Mouse (Mus musculus) heart, adult 2 months (tissue): ENCODE measurements around the gene Setd1b. TPM values are rescaled to one million over a fixed set of nuclear protein-coding genes. Genes with fewer than 3 reads are reported as not detected.
A peak's percentile ranks its signal among the peaks of the same experiment; 100 is the strongest.

Experiments used
- DNase-seq, 2 experiments: peaks; one replicate each; pipeline ENCODE4 v3.0.0; 2021
- H3K27ac ChIP-seq: fragments of 200-600 bp; 2 replicates; pipeline ENCODE4 v1.8.1; 2022
- H3K27me3 ChIP-seq: fragments of 200-500 bp; 2 replicates; pipeline ENCODE4 v1.6.1; 2012; ENCODE audit warnings: mild to moderate bottlenecking, low read length, inconsistent platforms, mixed read lengths; ENCODE audit not compliant: control insufficient read depth, insufficient read depth
- H3K36me3 ChIP-seq: fragments of 200-500 bp; 2 replicates; pipeline ENCODE4 v1.6.1; 2012; ENCODE audit warnings: low read length, inconsistent platforms; ENCODE audit not compliant: control insufficient read depth, insufficient read depth
- H3K4me1 ChIP-seq: fragments of 200-500 bp; 2 replicates; pipeline ENCODE4 v1.6.1; 2011; ENCODE audit warnings: low read length; ENCODE audit not compliant: control insufficient read depth, insufficient read depth
- H3K4me3 ChIP-seq: fragments of 200-600 bp; 2 replicates; pipeline ENCODE4 v1.8.1; 2022
- H3K79me2 ChIP-seq: fragments of 200-500 bp; replicated peaks from 2 replicates; pipeline ENCODE4 v1.6.1; 2012; ENCODE audit warnings: mild to moderate bottlenecking, inconsistent platforms, low read length, moderate library complexity, mixed read lengths; ENCODE audit not compliant: control insufficient read depth, insufficient read depth
- H3K9ac ChIP-seq: fragments of 200-500 bp; 2 replicates; pipeline ENCODE4 v1.6.1; 2012; ENCODE audit warnings: low read depth, mild to moderate bottlenecking, control low read depth, inconsistent platforms, low read length, mixed read lengths
- CTCF ChIP-seq: fragments of 200-600 bp; IDR thresholded peaks from 2 replicates; pipeline ENCODE4 v1.8.1; 2022; ENCODE audit warnings: antibody characterized with exemption, mild to moderate bottlenecking, moderate library complexity
- EP300 ChIP-seq: fragments of 200-500 bp; IDR thresholded peaks from 2 replicates; pipeline ENCODE4 v1.6.1; 2011; ENCODE audit warnings: low read depth, low read length, control low read depth; ENCODE audit not compliant: insufficient read depth
- POLR2A ChIP-seq: fragments of 200-500 bp; IDR thresholded peaks from 2 replicates; pipeline ENCODE4 v1.6.1; 2011; ENCODE audit warnings: mild to moderate bottlenecking, low read depth, low read length, control low read depth; ENCODE audit not compliant: insufficient read depth
- WGBS: fragments of 180-500 bp; shearing (Covaris S2); methylation state at CpG from one replicate; pipeline ENCODE4 v1.1.7; 2018; 5-methylcytosine and 5-hydroxymethylcytosine counted together
- intact Hi-C: fragments of 180-260 bp; cut with DNase I; formaldehyde crosslinking; loops from one replicate; pipeline ENCODE4 v1.15.1; 2025
- polyA plus RNA-seq: library from polyadenylated mRNA; depleted of rRNA; stranded (reverse); fragments of >200 nt; gene quantifications from 2 replicates; pipeline ENCODE4 v1.2.3, GENCODE M21; 2012
- total RNA-seq, 2 experiments: library from RNA; stranded (reverse); gene quantifications; 2 replicates each; pipeline ENCODE4 v1.2.3; 2021

Setd1b gene
- total and polyA plus RNA-seq, 3 experiments, result 7.4 to 19.4 (median 12.9) TPM

- no peak overlapping the region for H3K9ac ChIP-seq
- DNase-seq, result no peak
- H3K4me3 ChIP-seq, result no peak overlapping the region
- H3K79me2 ChIP-seq, result no peaks in the 10 kb centered on the region
- H3K36me3 ChIP-seq, result no peaks in the 10 kb centered on the region
- no peak overlapping the region for H3K27ac ChIP-seq
- H3K27me3 ChIP-seq, result no peaks in the 10 kb centered on the region
- 67% methylated on average over 7 of the region's 7 CpGs for whole genome bisulfite sequencing
- no peaks in the 10 kb centered on the region; the same call in 1 of the 2 replicates for H3K4me1 ChIP-seq
- intact Hi-C loops, result no loop called here
- TF ChIP-seq POLR2A, result no peak
- no peak for TF ChIP-seq CTCF
- TF ChIP-seq EP300, result no peak
These were observed 39.6 kb upstream of the Setd1b start for GRCm38 (mm10) chr5:123102376-123102775.

- WGBS, result 53% methylated on average over 8 of the region's 8 CpGs
- DNase-seq, result no peak
- Histone ChIP-seq H3K4me1 (no peaks in the 10 kb centered on the region; the same call in 1 of the 2 replicates), H3K27ac (no peak overlapping the region), H3K27me3 (no peaks in the 10 kb centered on the region), H3K79me2 (no peaks in the 10 kb centered on the region), H3K4me3 (no peak overlapping the region), H3K36me3 (no peaks in the 10 kb centered on the region), H3K9ac (no peak overlapping the region)
- TF ChIP-seq EP300 (no peak), CTCF (no peak), POLR2A (no peak)
- intact Hi-C loops, result no loop called here
These were observed 38.4 kb upstream of the Setd1b start for GRCm38 (mm10) chr5:123103556-123103955.

GRCm38 (mm10) chr5:123104769-123105168 lies 37.2 kb upstream of the Setd1b start:
- TF ChIP-seq EP300 (no peak), CTCF (no peak), POLR2A (no peak)
- H3K4me3 ChIP-seq, result no peak overlapping the region
- DNase-seq, result peak in 1 of 2 experiments; percentile 59
- H3K4me1 ChIP-seq, result no peaks in the 10 kb centered on the region; the same call in 1 of the 2 replicates
- H3K27ac ChIP-seq, result no peak overlapping the region
- WGBS, result 60% methylated on average over 6 of the region's 6 CpGs
- no peaks in the 10 kb centered on the region for H3K79me2 ChIP-seq
- no peaks in the 10 kb centered on the region for H3K27me3 ChIP-seq
- H3K9ac ChIP-seq, result no peak overlapping the region
- H3K36me3 ChIP-seq, result no peaks in the 10 kb centered on the region
- intact Hi-C loops, result no loop called here

GRCm38 (mm10) chr5:123109452-123110203 lies 32.4 kb upstream of the Setd1b start:
- H3K79me2 ChIP-seq, result no peaks in the 10 kb centered on the region
- 46% methylated on average over 13 of the region's 13 CpGs for WGBS
- no peaks in the 10 kb centered on the region for H3K36me3 ChIP-seq
- intact Hi-C loops, result no loop called here
- H3K9ac ChIP-seq, result no peak overlapping the region
- TF ChIP-seq CTCF (no peak), EP300 (no peak), POLR2A (no peak)
- H3K27me3 ChIP-seq, result no peaks in the 10 kb centered on the region
- no peak overlapping the region for H3K27ac ChIP-seq
- no peaks in the 10 kb centered on the region for H3K4me1 ChIP-seq
- no peak for DNase-seq
- no peak overlapping the region for H3K4me3 ChIP-seq

- intact Hi-C loops, result no loop called here
- H3K4me3 ChIP-seq, result no peak overlapping the region
- no peak for DNase-seq
- TF ChIP-seq POLR2A (no peak), EP300 (no peak), CTCF (no peak)
- 65% methylated on average over 13 of the region's 13 CpGs for WGBS
- H3K27me3 ChIP-seq, result no peaks in the 10 kb centered on the region
- H3K4me1 ChIP-seq, result no peaks in the 10 kb centered on the region
- no peak overlapping the region for H3K27ac ChIP-seq
- H3K79me2 ChIP-seq, result no peaks in the 10 kb centered on the region
- H3K9ac ChIP-seq, result no peak overlapping the region
- H3K36me3 ChIP-seq, result no peaks in the 10 kb centered on the region
These were observed 31.7 kb upstream of the Setd1b start for GRCm38 (mm10) chr5:123110296-123110721.

GRCm38 (mm10) chr5:123114109-123114508 lies 27.9 kb upstream of the Setd1b start:
- no peak overlapping the region for H3K9ac ChIP-seq
- WGBS, result 75% methylated on average over 11 of the region's 11 CpGs
- DNase-seq, result no peak
- H3K4me1 ChIP-seq, result no peaks in the 10 kb centered on the region
- TF ChIP-seq EP300 (no peak), POLR2A (no peak), CTCF (no peak)
- H3K4me3 ChIP-seq, result no peak overlapping the region
- no peaks in the 10 kb centered on the region for H3K27me3 ChIP-seq
- no peaks in the 10 kb centered on the region for H3K79me2 ChIP-seq
- H3K27ac ChIP-seq, result no peak overlapping the region
- no peaks in the 10 kb centered on the region for H3K36me3 ChIP-seq
- intact Hi-C loops, result no loop called here
